Mouse (Mus musculus) intestine, embryonic 15.5 days (tissue): ENCODE data around the gene Tenm4. TPM values are rescaled to one million over a fixed set of nuclear protein-coding genes. Genes with fewer than 3 reads are reported as not detected.
A peak's percentile ranks its signal among the peaks of the same experiment; 100 is the strongest.

ENCODE experiments used
- ATAC-seq: fragments of 200-750 bp; cut with Nextera tagmentation; 2 replicates; pipeline ENCODE4 v1.8.0; 2017; ENCODE audit warnings: moderate TSS enrichment, moderate library complexity
- H3K27ac ChIP-seq: fragments of 300-500 bp; sonication (generic); 2 replicates; pipeline ENCODE4 v1.5.1; 2015; ENCODE audit warnings: mild to moderate bottlenecking, inconsistent platforms
- H3K27me3 ChIP-seq: fragments of 300-500 bp; sonication (generic); replicated peaks from 2 replicates; pipeline ENCODE4 v1.6.1; 2015; ENCODE audit warnings: inconsistent platforms
- H3K36me3 ChIP-seq: fragments of 300-500 bp; sonication (generic); 2 replicates; pipeline ENCODE4 v1.6.1; 2015; ENCODE audit warnings: inconsistent platforms
- H3K4me1 ChIP-seq: fragments of 300-500 bp; sonication (generic); replicated peaks from 2 replicates; pipeline ENCODE4 v1.6.1; 2015; ENCODE audit warnings: inconsistent platforms
- H3K4me2 ChIP-seq: fragments of 300-500 bp; sonication (generic); replicated peaks from 2 replicates; pipeline ENCODE4 v1.6.1; 2015; ENCODE audit warnings: mild to moderate bottlenecking, inconsistent platforms
- H3K4me3 ChIP-seq: fragments of 300-500 bp; sonication (generic); replicated peaks from 2 replicates; pipeline ENCODE4 v1.5.1; 2015; ENCODE audit warnings: inconsistent platforms
- H3K9ac ChIP-seq: fragments of 300-500 bp; sonication (generic); 2 replicates; pipeline ENCODE4 v1.6.1; 2015; ENCODE audit warnings: inconsistent platforms
- H3K9me3 ChIP-seq: fragments of 300-500 bp; sonication (generic); 2 replicates; pipeline ENCODE4 v1.6.1; 2016; ENCODE audit warnings: inconsistent platforms
- WGBS: fragments of 180-500 bp; shearing (Covaris S2); methylation state at CpG from one replicate; pipeline ENCODE4 v1.1.7; 2015; 5-methylcytosine and 5-hydroxymethylcytosine counted together
- polyA plus RNA-seq: library from polyadenylated mRNA; unstranded; fragments of >200 nt; fragmentation: Nextera tagmentation; extraction: Ambion mirVana; gene quantifications from 2 replicates; pipeline ENCODE4 v1.2.1, GENCODE M21; 2015

Gene Tenm4
- polyA plus RNA-seq, 1 experiment from 2014 or later: 22.0 TPM

DNA sequence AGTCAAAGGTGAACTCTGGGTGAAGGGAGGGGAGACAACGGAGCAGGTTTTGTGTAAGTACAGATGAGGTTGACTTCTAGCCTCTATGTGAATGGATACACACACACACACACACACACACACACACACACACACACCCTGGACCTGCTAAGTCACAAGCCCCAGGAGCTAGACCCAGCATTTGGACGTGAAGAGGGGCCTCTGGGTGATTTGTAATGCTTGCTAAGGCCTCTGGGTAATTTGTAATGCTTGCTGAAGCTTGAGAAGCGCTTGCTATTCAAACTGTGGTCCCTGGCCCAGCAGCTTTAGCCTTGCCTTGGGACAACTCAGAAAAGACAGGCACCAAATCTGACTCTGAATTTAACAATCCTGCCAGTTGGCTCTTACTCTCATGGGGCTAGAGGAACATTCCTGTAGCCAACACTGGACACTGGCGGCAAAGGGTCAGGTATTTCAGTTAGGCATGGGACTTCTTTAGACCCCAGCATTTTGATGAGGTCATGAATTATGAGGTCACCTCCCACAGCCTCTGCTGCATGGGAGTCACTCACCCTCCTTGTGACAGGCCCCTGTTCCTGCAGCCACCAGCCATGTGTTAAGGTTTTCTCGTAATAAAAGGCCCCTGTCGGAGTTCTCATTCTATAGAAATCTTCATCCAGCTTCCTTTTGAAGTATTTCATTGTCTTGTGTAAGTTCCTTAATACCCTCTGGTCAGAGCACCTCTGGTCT is 237.3 kb downstream of the Tenm4 start:
- no peak for ATAC-seq
- Histone ChIP-seq H3K9ac (no peak overlapping the region), H3K9me3 (no peaks in the 10 kb centered on the region), H3K27ac (no peak overlapping the region), H3K27me3 (no peaks in the 10 kb centered on the region), H3K4me3 (no peak overlapping the region), H3K4me2 (no peak overlapping the region), H3K4me1 (no peaks in the 10 kb centered on the region), H3K36me3 (no peaks in the 10 kb centered on the region)
- WGBS: 76% methylated on average over 6 of the region's 6 CpGs

DNA sequence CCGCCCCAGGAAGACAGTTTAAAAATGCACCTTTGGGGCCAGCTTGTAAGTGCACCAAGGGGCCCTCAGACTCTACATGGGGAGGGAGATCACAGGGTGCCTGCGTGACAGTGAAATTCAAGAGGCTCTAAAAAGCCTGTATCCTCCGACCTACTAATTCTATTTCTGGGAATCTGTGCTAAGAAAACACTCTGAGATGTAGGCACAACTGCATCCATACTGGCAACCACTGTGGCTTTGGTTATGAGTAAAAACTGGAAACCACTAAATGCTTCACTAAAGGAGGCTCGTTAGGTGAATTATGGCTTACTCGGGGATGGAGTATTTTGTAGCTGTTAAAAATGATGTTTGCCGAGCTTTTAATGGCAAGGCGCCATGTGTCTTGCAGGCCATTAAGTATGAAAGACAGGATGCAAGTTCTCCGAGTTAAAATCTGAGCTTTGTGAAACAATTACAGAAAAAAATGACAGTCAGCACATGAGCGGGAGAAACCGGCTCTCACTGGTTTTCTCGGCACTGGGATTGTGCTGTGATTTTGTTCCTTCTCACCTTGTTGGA is 238.4 kb downstream of the Tenm4 start:
- H3K9me3 ChIP-seq: no peaks in the 10 kb centered on the region
- no peaks in the 10 kb centered on the region for H3K36me3 ChIP-seq
- no peak overlapping the region for H3K27ac ChIP-seq
- H3K4me3 ChIP-seq: no peak overlapping the region
- ATAC-seq: no peak
- no peak overlapping the region for H3K4me2 ChIP-seq
- H3K4me1 ChIP-seq: 0 out of 2 replicates have a peak, but pooled peaks cover 2% of the 10 kb centered on the region
- H3K9ac ChIP-seq: no peak overlapping the region
- WGBS: 61% methylated on average over 11 of the region's 11 CpGs
- no peaks in the 10 kb centered on the region for H3K27me3 ChIP-seq

DNA sequence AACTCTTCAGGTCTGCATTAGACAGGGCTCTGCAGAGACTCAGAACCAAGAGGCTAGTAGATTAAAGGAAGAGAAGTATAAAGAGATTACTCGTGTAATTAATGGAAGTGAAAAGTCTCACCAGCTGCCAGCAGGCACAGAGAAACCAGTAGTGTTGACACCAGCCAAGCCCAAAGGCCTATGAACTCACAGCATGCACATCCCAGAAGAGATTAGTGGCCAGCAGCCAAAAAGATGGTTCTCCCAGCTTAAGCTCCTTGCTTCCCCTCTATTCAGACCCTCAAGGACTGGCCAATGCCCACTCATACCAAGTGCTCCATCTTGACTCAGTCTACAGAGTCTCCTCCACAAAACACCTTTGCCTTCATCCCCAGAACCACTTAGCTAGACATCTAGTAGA is 242.8 kb downstream of the Tenm4 start:
- no peak for ATAC-seq
- Histone ChIP-seq H3K4me2 (no peak overlapping the region), H3K9ac (no peak overlapping the region), H3K4me1 (0 out of 2 replicates have a peak, but pooled peaks cover 11% of the 10 kb centered on the region), H3K27ac (no peak overlapping the region), H3K36me3 (no peaks in the 10 kb centered on the region), H3K9me3 (no peaks in the 10 kb centered on the region), H3K27me3 (no peaks in the 10 kb centered on the region), H3K4me3 (no peak overlapping the region)
- 53% methylated on average over 1 of the region's 1 CpGs for WGBS

DNA sequence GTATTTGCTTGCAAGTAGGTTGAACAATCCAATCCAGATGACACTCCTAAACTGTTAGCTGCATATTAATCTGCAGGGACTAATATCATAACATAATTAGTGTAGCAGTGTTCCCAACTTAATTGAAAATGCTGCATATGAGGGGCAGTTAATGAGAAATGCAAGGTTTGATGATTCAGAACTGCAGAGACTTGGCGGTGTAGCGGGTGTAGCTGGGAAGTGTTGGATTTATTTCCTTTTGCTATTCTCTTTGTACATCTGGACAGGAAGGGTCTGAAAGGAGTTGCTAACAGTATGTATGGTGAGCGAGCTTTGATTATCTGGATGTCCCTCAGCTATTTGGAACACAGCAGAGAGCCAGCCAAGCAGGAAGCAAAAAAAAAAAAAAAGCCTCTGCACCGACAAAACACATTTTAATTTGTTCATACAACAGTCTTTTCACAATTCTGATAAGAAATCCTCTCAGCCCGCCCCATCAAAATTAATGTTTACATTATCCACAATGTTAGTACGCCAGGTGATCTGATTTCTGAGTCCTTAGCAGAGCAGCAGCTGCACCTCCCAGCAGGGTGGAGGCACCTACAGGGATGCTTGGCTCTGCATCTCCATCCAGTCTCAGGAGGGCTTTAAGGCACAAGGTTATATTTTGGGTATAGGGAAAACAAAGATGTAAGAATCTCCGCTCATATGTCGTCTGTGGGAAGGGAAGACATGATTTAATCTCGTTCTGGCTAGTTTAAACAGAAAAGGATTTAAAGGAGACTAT is 243.4 kb downstream of the Tenm4 start:
- H3K4me2 ChIP-seq: no peak overlapping the region
- 0 out of 2 replicates have a peak, but pooled peaks cover 11% of the 10 kb centered on the region for H3K4me1 ChIP-seq
- H3K27me3 ChIP-seq: no peaks in the 10 kb centered on the region
- H3K4me3 ChIP-seq: no peak overlapping the region
- no peaks in the 10 kb centered on the region for H3K36me3 ChIP-seq
- ATAC-seq: no peak
- H3K9me3 ChIP-seq: no peaks in the 10 kb centered on the region
- no peak overlapping the region for H3K9ac ChIP-seq
- H3K27ac ChIP-seq: no peak overlapping the region
- 44% methylated on average over 9 of the region's 9 CpGs for WGBS

DNA sequence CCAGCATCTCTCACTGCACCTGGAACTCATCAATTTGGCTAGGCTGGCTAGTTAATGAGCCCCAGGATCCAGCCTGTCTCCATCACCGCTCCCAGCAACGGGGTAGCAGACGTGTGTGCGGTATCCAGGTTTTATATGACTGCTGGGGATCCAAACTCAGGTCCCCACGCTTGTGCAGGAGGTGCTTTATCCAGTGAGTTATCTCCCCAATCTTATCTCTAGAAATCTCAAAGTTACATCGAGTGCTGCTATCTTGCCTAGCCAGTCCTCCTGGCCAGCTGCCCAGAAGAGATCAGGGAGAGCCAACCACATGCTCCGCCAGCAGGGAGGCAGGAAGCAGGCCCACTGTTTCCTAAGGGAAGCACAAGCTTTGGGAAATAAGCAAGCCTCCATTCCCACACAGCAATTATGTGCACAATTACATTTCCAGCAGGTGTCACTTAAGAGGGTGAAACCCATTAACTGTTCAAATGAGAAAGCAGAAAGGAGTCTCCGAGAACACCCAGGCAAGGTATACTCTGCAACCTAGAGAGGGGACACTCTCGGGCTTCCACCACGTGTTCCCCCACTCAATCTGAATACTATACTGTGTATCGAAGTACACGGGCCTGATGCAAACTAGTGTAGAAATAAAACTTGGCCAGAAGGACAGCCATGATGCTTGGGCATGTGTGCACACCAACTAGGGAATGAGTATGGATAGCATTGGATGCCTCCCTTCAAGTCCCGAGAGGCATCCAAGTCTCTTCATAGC is 246.4 kb downstream of the Tenm4 start:
- H3K4me2 ChIP-seq: no peak overlapping the region
- no peaks in the 10 kb centered on the region for H3K36me3 ChIP-seq
- ATAC-seq: peak; percentile 58; the same call in 1 of the 2 replicates
- H3K27me3 ChIP-seq: no peaks in the 10 kb centered on the region
- H3K9me3 ChIP-seq: no peaks in the 10 kb centered on the region
- 63% methylated on average over 13 of the region's 13 CpGs for WGBS
- H3K4me3 ChIP-seq: no peak overlapping the region
- H3K9ac ChIP-seq: no peak overlapping the region
- H3K4me1 ChIP-seq: 0 out of 2 replicates have a peak, but pooled peaks cover 11% of the 10 kb centered on the region
- H3K27ac ChIP-seq: no peak overlapping the region

DNA sequence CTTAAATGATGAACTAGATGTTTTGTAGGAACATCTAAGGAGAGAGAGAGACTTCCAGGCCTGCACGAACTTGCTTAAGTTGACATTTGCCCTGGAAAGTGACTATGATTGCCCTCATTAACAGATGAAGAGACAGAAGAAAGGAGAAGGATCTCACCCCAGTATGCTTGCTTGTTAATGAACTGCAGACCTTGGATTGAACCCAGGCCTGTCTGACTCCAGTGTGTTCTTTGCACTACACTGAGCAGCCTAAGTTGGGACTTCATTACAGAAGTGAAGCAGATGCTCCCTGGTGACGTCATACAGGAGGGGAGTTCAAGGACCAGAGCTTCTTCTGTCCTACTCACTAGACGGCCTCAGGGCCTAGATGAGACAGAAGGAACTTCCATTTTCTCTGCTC is 247.1 kb downstream of the Tenm4 start:
- no peak overlapping the region for H3K4me2 ChIP-seq
- no peak overlapping the region for H3K27ac ChIP-seq
- H3K4me1 ChIP-seq: 0 out of 2 replicates have a peak, but pooled peaks cover 11% of the 10 kb centered on the region
- no peaks in the 10 kb centered on the region for H3K27me3 ChIP-seq
- no peak for ATAC-seq
- WGBS: 72% methylated on average over 3 of the region's 3 CpGs
- H3K9ac ChIP-seq: no peak overlapping the region
- no peak overlapping the region for H3K4me3 ChIP-seq
- no peaks in the 10 kb centered on the region for H3K9me3 ChIP-seq
- H3K36me3 ChIP-seq: no peaks in the 10 kb centered on the region

DNA sequence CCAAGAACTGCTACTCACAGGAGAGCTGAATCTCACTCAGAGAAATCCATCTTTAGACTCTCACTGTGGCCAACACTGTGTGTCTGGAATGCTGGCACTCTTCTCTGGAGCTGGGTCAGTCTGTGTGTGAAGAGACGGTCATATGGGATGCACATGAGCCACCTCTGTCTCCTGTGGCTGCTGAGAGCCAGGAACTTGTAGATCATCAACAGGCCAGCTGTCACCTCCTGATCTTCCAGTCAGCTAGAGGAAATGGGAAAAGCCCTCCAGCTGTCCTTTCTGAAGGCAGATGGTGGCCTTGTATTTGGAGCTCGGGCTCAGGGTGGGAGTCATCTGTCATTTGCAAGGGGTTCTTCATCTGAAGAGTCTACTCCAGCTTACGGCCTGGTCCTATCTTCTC is 249.0 kb downstream of the Tenm4 start:
- 54% methylated on average over 3 of the region's 3 CpGs for WGBS
- H3K4me2 ChIP-seq: no peak overlapping the region
- no peaks in the 10 kb centered on the region for H3K9me3 ChIP-seq
- no peak for ATAC-seq
- H3K4me1 ChIP-seq: 0 out of 2 replicates have a peak, but pooled peaks cover 6% of the 10 kb centered on the region
- H3K27me3 ChIP-seq: no peaks in the 10 kb centered on the region
- no peak overlapping the region for H3K4me3 ChIP-seq
- H3K9ac ChIP-seq: no peak overlapping the region
- H3K36me3 ChIP-seq: no peaks in the 10 kb centered on the region
- no peak overlapping the region for H3K27ac ChIP-seq

DNA sequence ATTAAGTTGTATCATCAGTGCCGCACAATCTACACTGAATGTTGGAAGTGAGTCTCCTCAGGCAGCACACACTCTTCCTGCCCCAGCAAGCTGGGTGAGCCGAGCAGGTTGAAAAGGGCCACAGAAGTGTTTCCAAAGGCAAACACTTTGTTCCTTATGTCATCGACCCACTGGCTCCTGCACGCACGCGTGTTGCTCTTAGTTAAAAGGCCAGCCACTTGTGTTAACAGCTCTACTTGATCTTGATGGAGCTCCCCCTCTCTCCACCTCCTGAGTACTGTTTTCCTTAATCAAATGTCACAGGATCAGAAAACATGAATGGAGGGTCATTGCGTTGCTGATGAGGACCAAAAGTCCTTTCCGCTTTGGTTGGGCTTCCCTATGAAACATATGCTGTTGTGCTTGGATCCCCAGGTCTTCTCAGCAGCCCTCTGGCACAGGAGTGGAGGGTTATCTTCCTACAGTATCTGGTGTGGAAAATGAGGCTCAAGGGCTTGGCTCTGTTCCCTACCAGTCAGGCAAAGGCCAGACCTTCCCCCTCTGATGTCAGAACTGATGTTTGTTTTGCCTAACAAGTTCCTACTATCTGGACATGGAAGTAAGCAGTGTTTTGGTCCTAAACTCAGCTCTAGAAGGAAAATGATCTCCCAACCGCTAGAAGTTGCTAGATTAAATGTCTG is 250.0 kb downstream of the Tenm4 start:
- ATAC-seq: no peak
- Histone ChIP-seq H3K27me3 (no peaks in the 10 kb centered on the region), H3K36me3 (no peaks in the 10 kb centered on the region), H3K9ac (no peak overlapping the region), H3K4me3 (no peak overlapping the region), H3K27ac (no peak overlapping the region), H3K4me1 (0 out of 2 replicates have a peak, but pooled peaks cover 6% of the 10 kb centered on the region), H3K9me3 (no peaks in the 10 kb centered on the region), H3K4me2 (no peak overlapping the region)
- WGBS: 80% methylated on average over 9 of the region's 9 CpGs

DNA sequence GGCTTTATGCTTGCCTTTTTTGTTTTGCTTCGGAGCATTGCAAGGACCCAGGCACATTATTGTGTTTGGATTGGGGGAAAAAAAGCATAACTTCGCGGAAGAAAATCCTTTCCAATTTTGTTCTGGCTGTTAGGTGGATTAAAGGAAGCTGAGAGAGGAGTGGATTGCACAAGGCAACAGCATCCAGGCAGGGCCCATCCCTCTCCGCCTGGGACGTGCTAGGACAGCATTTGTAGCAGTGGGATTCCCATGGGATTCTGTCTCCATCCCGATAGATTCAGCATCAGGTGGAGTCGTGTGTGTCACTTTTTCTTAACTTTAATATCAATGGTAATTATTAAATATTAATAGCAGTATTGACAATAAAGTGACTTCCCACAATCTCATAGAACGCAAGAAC is 255.9 kb downstream of the Tenm4 start:
- H3K9ac ChIP-seq: no peak overlapping the region
- H3K4me3 ChIP-seq: no peak overlapping the region
- H3K4me2 ChIP-seq: no peak overlapping the region
- WGBS: 79% methylated on average over 8 of the region's 8 CpGs
- no peak for ATAC-seq
- no peaks in the 10 kb centered on the region for H3K27me3 ChIP-seq
- H3K36me3 ChIP-seq: no peaks in the 10 kb centered on the region
- no peak overlapping the region for H3K27ac ChIP-seq
- no peaks in the 10 kb centered on the region for H3K4me1 ChIP-seq
- no peaks in the 10 kb centered on the region for H3K9me3 ChIP-seq

DNA sequence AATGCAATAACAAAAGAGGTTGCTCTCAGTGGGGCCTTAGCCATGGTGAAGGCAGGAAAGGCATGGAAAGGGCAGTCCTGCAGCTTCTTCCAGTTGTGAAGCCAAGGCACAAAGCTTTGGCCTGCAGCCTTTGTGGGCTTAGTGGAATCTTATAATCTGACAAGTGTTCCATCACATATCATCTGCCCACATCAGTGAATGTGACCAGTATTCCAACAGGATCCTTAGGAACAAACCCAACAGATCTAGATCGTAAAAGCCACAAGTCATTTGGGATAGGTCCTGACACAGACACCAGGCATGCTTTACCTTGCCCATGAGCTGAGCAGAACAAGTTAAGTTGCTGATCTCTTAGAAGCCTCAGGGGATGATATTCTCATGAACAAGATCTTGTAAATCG is 262.3 kb downstream of the Tenm4 start:
- no peak for ATAC-seq

DNA sequence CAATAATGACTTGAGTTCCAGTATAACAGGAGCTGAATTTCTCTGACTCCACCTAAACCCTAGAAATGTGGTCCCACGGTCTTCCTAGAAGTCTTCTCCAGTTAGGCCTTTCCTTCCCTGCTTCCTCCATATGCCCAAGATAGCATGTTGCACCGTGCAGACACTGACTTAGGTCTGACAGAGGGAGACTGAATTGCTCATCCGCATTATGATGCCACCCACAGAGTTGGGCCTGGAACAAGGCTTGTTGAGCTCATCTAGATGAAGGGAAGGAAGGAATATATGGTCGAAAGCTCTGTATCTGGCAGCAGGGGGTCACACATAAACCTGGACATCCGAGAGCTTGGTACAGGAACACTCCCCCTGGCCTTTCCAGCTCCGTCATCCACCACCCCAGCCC is 267.3 kb downstream of the Tenm4 start:
- Histone ChIP-seq H3K36me3 (no peaks in the 10 kb centered on the region), H3K27me3 (no peaks in the 10 kb centered on the region), H3K9me3 (no peaks in the 10 kb centered on the region), H3K9ac (no peak overlapping the region), H3K4me3 (no peak overlapping the region), H3K4me2 (no peak overlapping the region), H3K27ac (no peak overlapping the region), H3K4me1 (no peaks in the 10 kb centered on the region)
- 80% methylated on average over 6 of the region's 6 CpGs for WGBS
- no peak for ATAC-seq

More for the DNA sequence above, 262.3 kb downstream of the Tenm4 start:
- WGBS: 89% methylated on average over 2 of the region's 2 CpGs
- no peaks in the 10 kb centered on the region for H3K27me3 ChIP-seq
- H3K27ac ChIP-seq: no peak overlapping the region
- no peak overlapping the region for H3K4me3 ChIP-seq
- no peak overlapping the region for H3K9ac ChIP-seq
- no peak overlapping the region for H3K4me2 ChIP-seq
- H3K36me3 ChIP-seq: no peaks in the 10 kb centered on the region
- no peaks in the 10 kb centered on the region for H3K4me1 ChIP-seq
- no peaks in the 10 kb centered on the region for H3K9me3 ChIP-seq
